Mouse (Mus musculus) liver, embryonic 14.5 days (tissue): ENCODE measurements around the gene Xylt1. TPM values are rescaled to one million over a fixed set of nuclear protein-coding genes. Genes with fewer than 3 reads are reported as not detected.

ENCODE experiments used
- ATAC-seq: fragments of 200-750 bp; cut with Nextera tagmentation; 2 replicates; pipeline ENCODE4 v1.8.0; 2017; ENCODE audit warnings: moderate number of reproducible peaks, mild to moderate bottlenecking, moderate library complexity; ENCODE audit not compliant: insufficient read depth
- DNase-seq, 3 experiments: peaks; one replicate each; pipeline ENCODE4 v3.0.0-alpha.2; 2012 to 2013; ENCODE audit warnings: low read depth in 3 of 3, low spot score in 3 of 3
- H3K27ac ChIP-seq: fragments of 300-500 bp; sonication (generic); 2 replicates; pipeline ENCODE4 v1.5.1; 2014; ENCODE audit warnings: moderate library complexity, mild to moderate bottlenecking, control low read depth, inconsistent platforms
- H3K27me3 ChIP-seq: fragments of 300-500 bp; sonication (generic); 2 replicates; pipeline ENCODE4 v1.6.1; 2014; ENCODE audit warnings: mild to moderate bottlenecking, low read length, moderate library complexity; ENCODE audit not compliant: control insufficient read depth, insufficient read depth
- H3K36me3 ChIP-seq: fragments of 300-500 bp; sonication (generic); replicated peaks from 2 replicates; pipeline ENCODE4 v1.6.1; 2014; ENCODE audit warnings: low read depth; ENCODE audit not compliant: control insufficient read depth, insufficient read depth
- H3K4me1 ChIP-seq, 2 experiments: fragments of 200-500 bp in 1 of 2; fragments of 300-500 bp in 1 of 2; sonication (generic) in 1 of 2; replicated peaks; 2 replicates each; pipeline ENCODE4 v1.6.1; 2012 to 2014; ENCODE audit warnings: antibody characterized with exemption in 1 of 2, inconsistent platforms in 1 of 2, low read length in 1 of 2; ENCODE audit not compliant: control insufficient read depth in 2 of 2, insufficient read depth in 2 of 2
- H3K4me2 ChIP-seq: fragments of 300-500 bp; sonication (generic); 2 replicates; pipeline ENCODE4 v1.6.1; 2014; ENCODE audit warnings: low read depth, mild to moderate bottlenecking, control low read depth, moderate library complexity
- H3K4me3 ChIP-seq, 2 experiments: fragments of 200-500 bp in 1 of 2; fragments of 300-500 bp in 1 of 2; sonication (generic) in 1 of 2; 2 replicates each; pipeline ENCODE4 v1.5.1; 2012 to 2014; ENCODE audit warnings: low read depth in 2 of 2, low read length in 2 of 2, mild to moderate bottlenecking in 2 of 2, control low read depth in 1 of 2, inconsistent platforms in 1 of 2, moderate library complexity in 1 of 2; ENCODE audit not compliant: insufficient read depth in 1 of 2
- H3K9ac ChIP-seq: fragments of 300-500 bp; sonication (generic); replicated peaks from 2 replicates; pipeline ENCODE4 v1.6.1; 2014; ENCODE audit warnings: mild to moderate bottlenecking, control low read depth, moderate library complexity
- H3K9me3 ChIP-seq: fragments of 300-500 bp; sonication (generic); 2 replicates; pipeline ENCODE4 v1.6.1; 2016; ENCODE audit warnings: low read length, mixed read lengths; ENCODE audit not compliant: control insufficient read depth
- CTCF ChIP-seq: IDR thresholded peaks from 2 replicates; pipeline ENCODE4 v1.5.1; 2016; ENCODE audit warnings: antibody characterized with exemption, low read depth, control low read depth
- EP300 ChIP-seq: IDR thresholded peaks from 2 replicates; pipeline ENCODE4 v1.6.1; 2016; ENCODE audit warnings: antibody characterized with exemption, low read depth
- WGBS: fragments of 180-500 bp; shearing (Covaris S2); extraction: QIAGEN DNeasy Blood & Tissue Kit; methylation state at CpG from one replicate; pipeline ENCODE4 v1.1.7; 2014; ENCODE audit not compliant: insufficient replicate concordance; 5-methylcytosine and 5-hydroxymethylcytosine counted together
- polyA plus RNA-seq, 2 experiments: library from polyadenylated mRNA; depleted of rRNA in 1 of 2; stranded (reverse) in 1 of 2; unstranded in 1 of 2; fragments of >200 nt; fragmentation: Nextera tagmentation in 1 of 2; extraction: Ambion mirVana in 1 of 2; gene quantifications; 2 replicates each; pipeline versions ENCODE4 v1.2.1 to v1.2.3; 2012 to 2014

Gene Xylt1
- polyA plus RNA-seq, 2 experiments = 0.27 to 0.40 TPM

GRCm38 (mm10) chr7:117613796-117614195, 233.0 kb downstream of the Xylt1 start:
- ATAC-seq (no peak), DNase-seq (no peak)
- Histone ChIP-seq H3K9ac (no peak overlapping the region), H3K27ac (no peak overlapping the region), H3K9me3 (no peaks in the 10 kb centered on the region), H3K4me3 (no peak overlapping the region), H3K36me3 (no peaks in the 10 kb centered on the region), H3K4me1 (peaks cover 0 to 6% of the 10 kb centered on the region in 2 experiments; a peak in 2 of 4 replicates), H3K27me3 (no peaks in the 10 kb centered on the region), H3K4me2 (no peak overlapping the region)
- no peak for TF ChIP-seq EP300
- no peak for TF ChIP-seq CTCF
- 17% methylated on average over 3 of the region's 3 CpGs for WGBS

DNA sequence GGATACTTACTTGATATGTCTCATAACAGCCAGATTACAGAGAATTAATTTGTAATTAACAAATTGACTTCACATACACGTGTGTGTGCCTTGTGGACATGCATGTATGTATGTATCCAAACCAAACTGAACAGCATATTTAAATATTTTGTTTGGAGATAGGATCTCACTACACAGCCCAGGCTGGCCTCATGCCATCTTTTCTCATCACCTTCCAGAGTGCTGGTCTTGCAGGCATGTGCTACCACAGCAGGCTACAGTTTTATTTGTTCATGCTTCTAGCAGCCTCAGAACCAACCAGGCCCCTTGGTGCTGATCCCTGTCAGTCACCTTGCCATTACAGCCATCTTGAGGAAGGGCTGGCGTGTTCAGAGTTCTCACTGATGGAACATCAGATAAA, 233.6 kb downstream of the Xylt1 start:
- no peak overlapping the region for H3K27ac ChIP-seq
- H3K36me3 ChIP-seq = no peaks in the 10 kb centered on the region
- DNase-seq (no peak), ATAC-seq (no peak)
- H3K9me3 ChIP-seq = no peaks in the 10 kb centered on the region
- H3K9ac ChIP-seq = no peak overlapping the region
- TF ChIP-seq EP300 = no peak
- TF ChIP-seq CTCF = no peak
- no peak overlapping the region for H3K4me3 ChIP-seq
- H3K27me3 ChIP-seq = no peaks in the 10 kb centered on the region
- H3K4me2 ChIP-seq = no peak overlapping the region
- H3K4me1 ChIP-seq = peaks cover 0 to 6% of the 10 kb centered on the region in 2 experiments; a peak in 2 of 4 replicates
- 46% methylated on average over 2 of the region's 2 CpGs for WGBS

GRCm38 (mm10) chr7:117614851-117615250, 234.1 kb downstream of the Xylt1 start:
- Histone ChIP-seq H3K9ac (no peak overlapping the region), H3K4me2 (no peak overlapping the region), H3K4me1 (peaks cover 0 to 6% of the 10 kb centered on the region in 2 experiments; a peak in 2 of 4 replicates), H3K9me3 (no peaks in the 10 kb centered on the region), H3K36me3 (no peaks in the 10 kb centered on the region), H3K4me3 (no peak overlapping the region), H3K27ac (no peak overlapping the region), H3K27me3 (no peaks in the 10 kb centered on the region)
- DNase-seq (no peak), ATAC-seq (no peak)
- WGBS = 66% methylated on average over 5 of the region's 5 CpGs
- TF ChIP-seq EP300 (no peak), CTCF (no peak)

DNA sequence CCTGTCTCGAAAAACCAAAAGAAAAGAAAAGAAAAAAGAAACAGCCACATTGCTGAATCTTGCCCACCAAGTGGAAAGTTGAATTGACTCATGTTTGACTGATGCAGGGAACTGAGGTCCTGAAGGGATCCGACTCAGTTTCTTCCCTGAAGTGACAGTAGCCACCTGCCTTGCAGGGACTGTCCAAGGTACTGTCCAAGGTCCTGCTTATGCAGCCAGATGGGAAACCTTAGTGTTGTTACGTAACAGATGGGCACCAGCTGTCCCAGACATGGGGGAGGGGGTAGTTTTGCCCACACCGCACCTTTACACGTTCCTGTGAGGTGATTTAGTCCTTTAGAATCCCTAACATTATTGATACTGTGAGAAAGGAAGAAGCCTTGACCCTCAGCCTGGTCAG, 235.5 kb downstream of the Xylt1 start:
- H3K4me2 ChIP-seq = no peak overlapping the region
- no peaks in the 10 kb centered on the region for H3K36me3 ChIP-seq
- H3K4me3 ChIP-seq = no peak overlapping the region
- no peaks in the 10 kb centered on the region for H3K27me3 ChIP-seq
- whole genome bisulfite sequencing = 48% methylated on average over 5 of the region's 5 CpGs
- DNase-seq = no peak
- ATAC-seq = no peak
- no peaks in the 10 kb centered on the region for H3K9me3 ChIP-seq
- H3K4me1 ChIP-seq = peaks cover 0 to 6% of the 10 kb centered on the region in 2 experiments; a peak in 2 of 4 replicates
- H3K27ac ChIP-seq = no peak overlapping the region
- no peak for TF ChIP-seq EP300
- no peak for TF ChIP-seq CTCF
- H3K9ac ChIP-seq = no peak overlapping the region

- no peak for DNase-seq
- Histone ChIP-seq H3K27me3 (no peaks in the 10 kb centered on the region), H3K9me3 (no peaks in the 10 kb centered on the region), H3K36me3 (no peaks in the 10 kb centered on the region), H3K4me1 (no peaks in the 10 kb centered on the region), H3K4me2 (no peak overlapping the region), H3K9ac (no peak overlapping the region), H3K4me3 (no peak overlapping the region), H3K27ac (no peak overlapping the region)
- TF ChIP-seq EP300 (no peak), CTCF (no peak)
- 60% methylated on average over 4 of the region's 4 CpGs for WGBS
- ATAC-seq = no peak
Observed at GRCm38 (mm10) chr7:117618715-117619150, 238.0 kb downstream of the Xylt1 start.
